Mouse (Mus musculus) embryonic fibroblast, embryonic 13.5 days (primary cell): ENCODE measurements at regions not wholly inside any gene's neighbourhood (a gene's known extent, or its start where the extent isn't known, plus 50 kb on each side); places are given as distances from the start of the nearest gene placed in this dataset.

Experiments used
- CTCF ChIP-seq: IDR thresholded peaks from 2 replicates; pipeline ENCODE4 v1.5.1; 2011; ENCODE audit warnings: mild to moderate bottlenecking, control low read depth, low read length, moderate library complexity, borderline replicate concordance; ENCODE audit not compliant: insufficient read depth
- POLR2A ChIP-seq: IDR thresholded peaks from 2 replicates; pipeline ENCODE4 v1.6.1; 2011; ENCODE audit warnings: low read depth, mild to moderate bottlenecking, control low read depth, low read length, moderate library complexity

DNA sequence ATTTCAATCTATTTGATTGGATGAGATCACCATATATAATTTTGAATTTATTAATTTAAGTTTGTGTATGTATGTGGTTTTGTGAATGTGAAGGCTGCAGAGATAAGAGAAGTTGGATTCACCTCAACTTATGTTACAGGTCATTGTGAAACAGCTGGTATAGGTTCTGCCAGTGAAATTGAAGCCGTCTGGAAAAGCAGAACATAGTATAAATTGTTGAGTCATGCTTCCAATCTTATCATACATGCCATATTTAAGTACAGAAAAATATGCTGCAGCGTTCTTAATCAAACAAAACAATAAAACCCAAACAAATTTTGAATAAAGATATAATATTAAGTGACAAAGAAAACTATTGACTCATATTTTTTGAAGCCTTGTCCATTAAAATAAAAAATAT lies 415.6 kb downstream of the 1700008P02Rik start:
- TF ChIP-seq CTCF (no peak), POLR2A (no peak)
